Mouse (Mus musculus) c-Kit-positive CD71-positive TER-119-negative erythroid progenitor cells, embryonic 14.5 days (primary cell): ENCODE data around the gene Cacng2.

Source experiments
- DNase-seq: peaks from one replicate; pipeline ENCODE4 v3.0.0-alpha.2; 2013; ENCODE audit warnings: low read depth

The Cacng2 gene

DNA sequence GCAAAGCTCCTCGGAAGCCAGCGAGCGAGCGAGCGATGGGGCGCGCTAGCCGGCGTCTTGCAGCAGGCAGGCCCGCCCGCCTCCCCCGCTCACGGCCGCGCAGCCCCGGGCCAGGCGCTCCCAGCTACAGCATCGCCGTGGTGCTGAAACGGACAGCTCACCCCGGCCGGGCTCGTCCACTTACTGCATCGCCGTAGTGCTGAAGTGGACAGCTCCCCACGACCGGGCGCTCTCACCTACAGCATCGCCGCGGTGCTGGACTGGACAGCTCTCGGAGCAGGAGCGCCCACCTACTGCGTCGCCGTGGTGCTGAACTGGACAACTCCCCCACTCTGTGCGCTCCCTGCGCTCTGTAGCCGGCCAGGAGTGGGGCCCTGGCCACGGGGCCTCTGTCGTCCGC, at the start of gene Cacng2:
Cacng2 (minus strand) TSS at position 325 of the 400 bp plus-strand sequence.
- DNase-seq: peak; percentile 88

- DNase-seq: no peak
Measured at GRCm38 (mm10) chr15:78169566-78169965, 49.7 kb upstream of the Cacng2 start.

DNA sequence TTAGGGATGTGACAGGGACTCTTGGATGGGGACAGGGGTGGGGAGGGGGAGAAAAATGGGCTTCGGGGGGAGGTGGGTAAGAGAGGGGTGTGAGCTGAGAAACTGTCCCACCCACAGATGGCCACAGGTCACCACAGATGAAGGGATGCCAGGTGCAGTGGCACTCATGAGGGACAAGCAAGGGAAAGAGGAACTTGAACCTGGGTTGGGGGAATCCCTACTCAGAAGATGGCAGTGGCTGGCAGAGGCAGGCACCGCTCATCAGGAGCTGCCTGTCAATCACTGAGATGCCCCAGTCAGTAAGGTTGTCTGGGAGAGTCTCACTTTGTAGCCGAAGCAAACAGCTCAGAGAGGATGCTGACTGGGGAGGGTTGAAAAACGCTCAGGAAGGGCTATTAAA, 45.5 kb upstream of the Cacng2 start:
- no peak for DNase-seq

DNA sequence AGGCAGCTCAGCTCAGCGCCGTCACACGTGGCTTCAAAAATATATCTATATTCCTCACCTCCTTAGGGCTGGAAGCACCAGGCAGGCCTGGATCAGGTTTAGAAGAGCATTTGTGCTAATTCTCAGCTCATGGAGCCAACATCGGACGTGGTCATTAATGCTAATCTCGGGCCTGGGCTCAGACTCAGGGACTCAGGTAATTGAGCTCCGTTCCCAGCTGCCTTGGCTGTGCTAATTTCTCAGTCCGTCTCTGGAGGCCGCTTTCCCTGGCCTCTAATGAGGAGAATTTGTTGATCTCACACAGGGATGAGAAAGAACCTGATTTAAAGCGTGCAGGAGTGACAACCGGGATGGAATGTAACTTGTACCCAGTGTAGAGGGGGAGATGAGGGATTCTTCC, 44.6 kb upstream of the Cacng2 start:
- no peak for DNase-seq

DNA sequence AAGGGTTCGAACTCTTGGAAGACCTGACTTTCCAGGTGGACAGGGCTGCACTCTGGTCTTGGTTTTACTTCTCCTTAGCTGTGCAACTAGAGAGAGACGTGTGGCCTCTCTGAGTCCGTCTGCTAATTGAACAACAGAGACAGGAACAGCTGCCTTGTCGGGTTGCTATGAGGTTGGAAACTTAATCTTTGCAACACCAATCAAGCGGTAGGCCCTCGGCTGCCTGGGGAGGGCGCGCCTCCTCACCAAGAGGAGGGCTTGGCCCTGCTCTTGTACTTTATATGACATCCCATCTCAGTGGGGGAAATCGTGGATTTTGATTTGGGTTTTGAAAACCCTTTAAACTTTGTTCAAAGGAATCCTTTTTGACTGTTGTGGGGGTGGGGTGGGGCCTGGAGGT, 42.1 kb upstream of the Cacng2 start:
- no peak for DNase-seq

DNA sequence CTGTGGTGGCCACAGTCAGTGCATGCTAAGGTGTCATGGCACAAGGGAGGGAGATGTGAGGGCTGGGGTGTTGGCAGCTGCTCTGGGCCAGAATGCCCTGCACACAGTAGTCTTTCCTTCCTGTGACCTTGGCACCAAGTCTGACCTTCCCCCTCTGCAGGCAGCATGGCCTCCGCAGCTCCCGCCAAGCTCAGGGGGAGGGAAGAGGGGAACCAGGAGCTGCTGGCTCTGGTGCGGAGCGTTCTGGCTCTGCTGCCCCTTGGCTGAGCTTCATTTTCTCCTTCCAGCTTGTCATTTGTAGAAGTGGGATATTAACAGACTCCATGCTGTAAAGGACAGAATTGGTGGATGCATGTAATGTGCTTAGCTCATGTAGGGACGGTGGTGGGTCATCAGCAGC, 38.5 kb upstream of the Cacng2 start:
- no peak for DNase-seq

DNA sequence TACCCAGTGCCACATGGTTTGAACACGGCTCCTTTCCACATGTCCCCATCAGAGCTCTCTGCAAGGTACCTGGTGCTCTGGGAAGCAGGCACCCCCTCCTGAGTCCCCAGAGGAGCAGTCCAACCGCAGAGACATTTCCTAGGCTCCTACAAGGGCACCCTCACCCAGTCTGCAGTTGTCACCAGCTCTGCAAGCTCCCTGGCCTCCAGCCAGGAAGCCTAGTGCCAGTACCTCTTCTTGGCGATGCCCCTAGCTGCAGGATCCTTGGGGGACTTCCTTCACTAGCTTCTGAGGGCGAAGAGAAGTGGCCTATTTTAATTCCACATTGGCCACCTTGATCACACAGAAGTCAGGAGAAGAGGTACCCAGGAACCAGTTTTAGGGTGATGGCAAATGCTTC, 38.0 kb upstream of the Cacng2 start:
- no peak for DNase-seq

DNA sequence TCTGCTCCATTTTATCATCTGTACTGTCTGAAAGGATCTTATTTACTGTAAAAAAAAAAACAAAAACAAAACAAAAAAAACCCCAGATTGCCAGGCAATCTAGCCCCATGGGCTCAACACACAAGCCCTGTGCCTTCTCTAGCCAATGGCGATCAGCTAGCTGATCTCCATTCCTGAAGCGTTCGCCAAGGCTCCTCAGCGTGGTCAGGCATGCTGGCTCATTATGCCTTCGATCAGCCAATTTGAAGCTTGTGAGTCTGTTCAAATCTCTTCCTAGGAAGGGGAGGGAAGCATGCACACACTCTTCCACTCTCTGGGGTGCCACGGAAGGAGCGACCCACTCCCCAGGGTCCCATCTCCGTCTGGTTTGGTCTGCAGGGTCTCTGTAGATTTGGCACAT, 37.5 kb upstream of the Cacng2 start:
- DNase-seq: no peak

GRCm38 (mm10) chr15:78155421-78155820, 35.6 kb upstream of the Cacng2 start:
- DNase-seq: no peak

DNA sequence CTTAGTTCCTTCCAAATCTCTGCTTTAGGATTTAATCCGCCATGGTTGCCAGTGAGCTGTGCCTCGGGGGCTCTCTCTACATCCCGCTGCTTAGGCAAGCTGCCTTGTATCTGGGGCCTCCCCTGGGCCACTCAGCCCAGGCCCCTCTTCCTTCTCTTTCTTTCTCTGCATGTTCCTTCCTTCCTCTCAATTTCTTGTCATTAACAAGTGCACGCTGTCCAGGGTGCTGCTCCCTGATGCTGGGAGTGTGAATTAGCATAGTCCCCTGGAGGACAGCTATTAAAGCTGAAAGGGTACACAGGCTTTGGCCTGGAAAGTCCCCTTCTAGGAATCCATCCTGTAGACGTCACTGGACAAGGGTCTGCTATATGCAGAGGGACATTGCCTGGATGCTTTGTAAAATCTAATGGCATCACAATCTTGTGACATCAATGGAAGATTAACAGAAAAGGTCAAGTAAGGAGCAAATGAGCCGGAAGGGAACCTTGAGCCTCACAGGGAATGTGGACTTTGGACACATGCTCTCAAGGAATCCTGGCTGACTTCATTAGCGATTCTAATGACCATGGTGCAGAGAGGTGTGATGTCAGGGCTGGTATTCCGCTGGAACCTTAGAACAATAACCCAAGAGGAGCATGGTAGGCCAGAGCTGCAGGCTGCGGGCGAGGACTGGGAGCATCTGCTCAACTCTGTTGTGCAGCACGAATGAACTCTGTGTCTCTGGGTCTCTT, 33.4 kb upstream of the Cacng2 start:
- DNase-seq: no peak

DNA sequence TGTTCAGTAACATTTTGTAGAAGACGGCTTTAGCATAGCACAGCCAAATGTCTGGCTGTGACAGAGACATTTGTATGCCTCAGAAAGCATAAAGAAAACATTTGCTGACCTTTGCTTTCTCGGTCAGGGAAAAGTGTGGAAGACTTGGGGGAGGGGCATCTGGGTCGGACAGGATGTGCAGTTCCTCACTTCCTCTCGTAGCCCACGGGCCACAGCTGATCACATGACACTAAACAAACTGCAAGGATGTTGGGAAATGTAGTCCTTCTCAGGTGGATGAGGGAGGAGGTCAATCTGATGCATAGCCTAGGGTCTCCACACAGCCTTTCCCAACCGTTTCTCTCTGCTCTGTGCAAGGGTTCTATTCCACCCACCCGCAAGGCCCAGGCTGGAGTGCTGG, 28.7 kb upstream of the Cacng2 start:
- DNase-seq: no peak

- DNase-seq: no peak
Measured at GRCm38 (mm10) chr15:78140226-78140625, 20.4 kb upstream of the Cacng2 start.

GRCm38 (mm10) chr15:78134606-78135005, 14.8 kb upstream of the Cacng2 start:
- DNase-seq: no peak

- DNase-seq: no peak
Measured at GRCm38 (mm10) chr15:78133389-78133788, 13.6 kb upstream of the Cacng2 start.

GRCm38 (mm10) chr15:78119248-78119647, 580 bp downstream of the Cacng2 start:
- DNase-seq: no peak

DNA sequence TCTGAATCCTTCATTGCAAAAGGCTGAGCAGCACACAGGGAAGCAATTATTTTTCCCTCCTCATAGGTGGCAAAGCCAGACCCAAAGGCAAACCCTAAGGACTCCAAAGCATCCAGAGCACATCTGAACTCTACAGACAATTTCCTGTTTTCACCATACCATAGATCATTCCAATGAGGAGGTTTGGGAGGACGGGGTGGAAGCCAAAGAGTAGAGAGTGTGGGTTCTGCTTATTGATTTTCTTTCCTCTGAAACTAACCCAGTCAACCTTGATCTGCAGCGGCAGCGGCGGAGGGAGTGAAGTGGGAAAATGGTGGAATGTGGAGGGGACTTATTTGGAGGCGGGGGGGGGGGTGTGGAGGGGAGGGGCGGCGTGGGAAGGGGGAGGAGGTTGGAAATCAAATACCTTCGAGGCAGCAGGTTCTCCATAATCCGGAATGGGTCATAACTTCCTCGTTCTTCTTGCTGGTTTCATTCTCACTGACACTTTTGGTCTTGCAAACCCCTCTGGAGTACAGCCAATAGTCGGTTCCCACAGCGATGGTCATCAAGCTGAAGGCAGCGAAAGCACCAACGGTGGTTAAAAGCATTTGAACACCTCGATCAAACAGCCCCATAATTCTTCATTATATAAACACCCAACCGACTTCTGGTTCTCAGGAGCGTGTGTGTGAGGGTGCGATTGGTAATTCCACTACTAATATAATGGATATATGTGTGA, 1.4 kb downstream of the Cacng2 start:
- no peak for DNase-seq

- DNase-seq: no peak
Measured at GRCm38 (mm10) chr15:78117731-78118130, 2.1 kb downstream of the Cacng2 start.

DNA sequence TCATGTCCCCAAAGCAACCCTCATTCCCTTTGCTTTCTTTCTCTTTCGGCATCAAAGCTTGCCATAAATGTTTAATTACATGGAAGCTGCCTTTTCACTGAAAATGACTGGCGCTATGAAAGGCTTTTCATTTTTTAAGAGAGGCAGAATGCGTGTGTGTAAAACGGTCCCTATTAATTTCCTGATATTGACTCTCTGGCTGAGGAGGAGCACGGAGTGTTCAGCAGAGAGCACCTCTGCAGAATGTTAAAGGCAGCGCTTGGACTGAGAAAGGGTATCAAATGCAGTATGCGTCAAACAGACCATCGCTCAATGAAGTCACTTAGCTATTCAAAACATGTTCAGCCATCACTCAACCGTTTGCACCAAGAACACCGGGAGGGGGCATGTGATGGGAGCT, 2.9 kb downstream of the Cacng2 start:
- DNase-seq: no peak

DNA sequence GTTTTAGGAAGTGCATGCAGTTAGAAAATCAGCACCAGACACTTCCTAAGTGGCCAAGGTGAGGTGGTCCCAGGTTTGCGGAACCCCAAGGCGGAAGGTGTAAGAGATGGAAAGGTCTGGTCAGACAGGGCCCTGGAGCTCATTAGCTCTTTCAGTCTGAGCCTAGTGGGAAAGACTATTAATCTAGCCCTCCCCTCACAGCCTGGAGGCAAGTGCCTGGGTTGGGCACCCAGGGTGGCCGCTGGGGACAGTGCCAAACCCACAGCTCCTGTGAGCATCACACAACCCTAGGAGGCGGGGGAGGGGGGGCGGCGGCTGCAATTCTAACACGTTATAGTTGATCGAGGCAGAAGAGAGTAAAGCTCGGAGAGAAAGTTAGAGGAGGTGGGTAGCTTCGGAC, 3.6 kb downstream of the Cacng2 start:
- DNase-seq: no peak

DNA sequence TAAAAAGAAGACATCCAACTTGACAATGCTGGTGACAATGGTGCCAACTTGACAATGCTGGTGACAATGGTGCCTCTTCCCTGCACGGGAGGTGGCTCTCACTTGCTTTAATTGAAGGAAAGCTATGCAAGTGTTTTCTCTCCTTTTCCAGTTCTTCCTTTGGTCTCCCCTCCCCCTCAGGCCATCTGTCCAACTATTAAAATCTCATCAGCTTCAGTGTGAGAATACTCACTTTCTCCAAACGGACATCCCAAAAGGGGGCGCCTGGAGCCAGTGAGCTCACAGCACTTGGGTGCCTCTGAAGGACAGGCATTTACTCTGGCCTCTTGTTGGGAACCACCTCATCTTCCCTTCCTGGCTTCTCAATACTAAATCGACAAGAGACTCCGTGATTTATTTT, 20.3 kb downstream of the Cacng2 start:
- DNase-seq: no peak

- no peak for DNase-seq
Measured at GRCm38 (mm10) chr15:78096004-78096403, 23.8 kb downstream of the Cacng2 start.

DNA sequence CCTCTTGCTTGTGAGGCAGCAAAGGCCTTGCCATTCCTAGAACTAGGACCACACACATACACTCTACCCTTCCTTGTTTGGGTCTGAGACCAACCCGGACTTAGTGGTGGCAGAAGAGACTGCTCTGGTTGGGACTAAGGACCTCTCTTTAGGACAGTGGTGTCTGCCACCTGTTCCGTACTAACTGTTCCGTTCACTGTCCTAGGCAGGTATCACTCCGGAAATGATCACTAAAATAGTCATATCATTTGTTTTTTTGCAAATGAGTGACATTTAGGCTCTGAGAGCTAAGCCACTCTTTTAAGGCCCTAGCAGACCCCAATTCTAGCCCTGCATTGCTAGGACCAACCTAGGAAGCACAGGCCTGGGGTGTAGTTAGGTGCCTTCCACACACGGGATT, 26.2 kb downstream of the Cacng2 start:
- no peak for DNase-seq

DNA sequence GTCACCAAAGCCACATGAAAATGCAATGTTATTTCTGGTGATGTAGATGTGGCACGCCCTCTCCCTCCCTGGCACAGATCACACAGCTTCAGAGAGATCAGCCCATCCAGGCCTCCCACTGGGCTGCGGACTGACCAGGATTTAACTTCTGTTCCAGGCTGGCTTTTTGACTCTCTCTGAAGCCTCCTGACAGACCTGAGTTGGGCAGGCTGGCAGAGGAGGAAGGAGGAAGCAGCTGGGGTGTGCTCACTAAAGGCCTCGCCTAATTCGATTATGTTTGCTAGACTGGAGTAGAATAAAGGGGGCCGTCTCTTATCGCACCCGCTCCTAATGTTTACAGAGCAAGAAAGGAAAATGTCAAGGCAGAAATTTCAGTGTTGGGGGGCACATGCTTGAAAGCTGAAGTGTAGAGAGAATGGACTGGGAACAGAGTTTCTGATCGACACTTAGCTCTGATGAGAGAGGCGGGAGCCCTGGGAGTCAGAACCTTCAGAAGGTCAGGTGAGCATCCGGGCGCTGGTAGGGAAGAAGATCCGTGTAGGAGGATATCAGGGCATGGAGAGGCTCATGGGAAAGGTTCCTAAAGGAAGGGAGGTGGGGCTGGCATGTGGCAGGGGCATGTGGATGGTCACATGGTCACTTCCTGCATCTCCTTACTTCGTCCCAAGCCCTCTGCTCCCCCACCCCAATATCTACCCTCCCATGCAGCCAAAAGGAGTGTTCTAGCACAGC, 36.8 kb downstream of the Cacng2 start:
- no peak for DNase-seq
